Mouse (Mus musculus) embryonic facial prominence, embryonic 14.5 days (tissue): ENCODE measurements around the gene Hoxa5. TPM values are rescaled to one million over a fixed set of nuclear protein-coding genes. Genes with fewer than 3 reads are reported as not detected.
A peak's percentile ranks its signal among the peaks of the same experiment; 100 is the strongest.

Experiments
- ATAC-seq: fragments of 200-750 bp; cut with Nextera tagmentation; 2 replicates; pipeline ENCODE4 v1.8.0; 2017; ENCODE audit warnings: low read depth, moderate number of reproducible peaks, moderate TSS enrichment
- DNase-seq: peaks from one replicate; pipeline ENCODE4 v3.0.0-alpha.2; 2015; ENCODE audit warnings: low spot score
- H3K27ac ChIP-seq: fragments of 300-500 bp; sonication (generic); replicated peaks from 2 replicates; pipeline ENCODE4 v1.5.1; 2014; ENCODE audit warnings: low read depth, mild to moderate bottlenecking, low read length, moderate library complexity
- H3K27me3 ChIP-seq: fragments of 300-500 bp; sonication (generic); replicated peaks from 2 replicates; pipeline ENCODE4 v1.6.1; 2014; ENCODE audit warnings: low read length; ENCODE audit not compliant: control insufficient read depth, insufficient read depth
- H3K36me3 ChIP-seq: fragments of 300-500 bp; sonication (generic); 2 replicates; pipeline ENCODE4 v1.6.1; 2014; ENCODE audit warnings: low read length, mixed read lengths; ENCODE audit not compliant: control insufficient read depth, insufficient read depth
- H3K4me1 ChIP-seq: fragments of 300-500 bp; sonication (generic); 2 replicates; pipeline ENCODE4 v1.6.1; 2014; ENCODE audit warnings: antibody characterized with exemption, low read length; ENCODE audit not compliant: control insufficient read depth, insufficient read depth
- H3K4me2 ChIP-seq: fragments of 300-500 bp; sonication (generic); 2 replicates; pipeline ENCODE4 v1.6.1; 2014; ENCODE audit warnings: low read depth, mild to moderate bottlenecking, low read length, moderate library complexity, mixed read lengths
- H3K4me3 ChIP-seq: fragments of 300-500 bp; sonication (generic); 2 replicates; pipeline ENCODE4 v1.5.1; 2014; ENCODE audit warnings: low read depth, mild to moderate bottlenecking, low read length
- H3K9ac ChIP-seq: fragments of 300-500 bp; sonication (generic); 2 replicates; pipeline ENCODE4 v1.6.1; 2014; ENCODE audit warnings: low read depth, mild to moderate bottlenecking, low read length, moderate library complexity, mixed read lengths
- H3K9me3 ChIP-seq: fragments of 300-500 bp; sonication (generic); 2 replicates; pipeline ENCODE4 v1.6.1; 2016; ENCODE audit warnings: low read length; ENCODE audit not compliant: control insufficient read depth
- WGBS: fragments of 180-500 bp; shearing (Covaris S2); extraction: QIAGEN DNeasy Blood & Tissue Kit; methylation state at CpG from one replicate; pipeline ENCODE4 v1.1.7; 2014; 5-methylcytosine and 5-hydroxymethylcytosine counted together
- polyA plus RNA-seq: library from polyadenylated mRNA; unstranded; fragments of >200 nt; fragmentation: Nextera tagmentation; extraction: Ambion mirVana; gene quantifications from 2 replicates; pipeline ENCODE4 v1.2.1, GENCODE M21; 2014

Gene Hoxa5
- polyA plus RNA-seq, 1 experiment from 2014 or later: 2.4 TPM

DNA sequence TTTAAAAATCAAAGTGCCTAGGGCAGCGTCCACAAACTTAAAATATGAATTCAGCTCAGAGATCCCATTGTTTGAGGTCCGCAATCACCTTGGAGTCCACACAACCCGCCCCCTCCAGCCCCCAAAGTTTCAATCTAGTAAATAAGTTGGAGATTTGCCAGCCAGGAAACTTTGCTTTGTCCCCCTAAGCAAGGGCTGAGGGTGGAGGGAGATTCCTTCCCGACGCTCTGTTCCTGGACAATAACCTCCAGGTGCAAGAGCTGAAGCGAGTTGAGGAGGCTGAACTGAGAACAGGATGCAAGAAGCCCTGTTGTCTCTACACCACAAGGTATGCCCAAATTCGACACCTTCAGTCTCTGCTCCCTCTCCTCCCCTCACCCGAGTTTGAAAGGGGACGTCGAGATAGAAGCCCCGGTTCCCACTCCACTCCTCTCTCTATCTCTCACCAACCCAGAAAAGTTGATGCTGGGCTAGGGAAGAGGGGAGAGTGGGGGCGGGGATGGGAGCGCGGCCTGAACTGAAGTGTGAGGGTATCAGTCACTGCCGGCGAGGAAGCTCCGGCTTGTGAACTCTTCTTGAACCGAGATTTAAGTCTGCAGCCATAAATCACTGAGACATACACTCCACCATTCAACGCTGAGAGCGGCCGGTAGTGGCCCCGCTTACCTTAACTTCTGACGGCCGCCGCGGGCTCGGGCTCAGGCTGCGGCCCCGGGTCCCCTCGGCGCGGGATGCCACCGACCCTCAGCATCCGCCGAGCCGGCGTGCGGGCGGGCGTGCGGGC lies 29.2 kb downstream of the Hoxa5 start:
- Histone ChIP-seq H3K9ac (peak overlapping the region; percentile 57), H3K4me2 (peak overlapping the region; percentile 36), H3K36me3 (no peaks in the 10 kb centered on the region), H3K27me3 (peaks cover 99% of the 10 kb centered on the region), H3K9me3 (no peaks in the 10 kb centered on the region), H3K27ac (no peak overlapping the region; the same call in 1 of the 2 replicates), H3K4me1 (no peaks in the 10 kb centered on the region), H3K4me3 (peak overlapping the region; percentile 30)
- 2% methylated on average over 22 of the region's 41 CpGs for WGBS
- DNase-seq (no peak), ATAC-seq (peak; percentile 20; the same call in 1 of the 2 replicates)

DNA sequence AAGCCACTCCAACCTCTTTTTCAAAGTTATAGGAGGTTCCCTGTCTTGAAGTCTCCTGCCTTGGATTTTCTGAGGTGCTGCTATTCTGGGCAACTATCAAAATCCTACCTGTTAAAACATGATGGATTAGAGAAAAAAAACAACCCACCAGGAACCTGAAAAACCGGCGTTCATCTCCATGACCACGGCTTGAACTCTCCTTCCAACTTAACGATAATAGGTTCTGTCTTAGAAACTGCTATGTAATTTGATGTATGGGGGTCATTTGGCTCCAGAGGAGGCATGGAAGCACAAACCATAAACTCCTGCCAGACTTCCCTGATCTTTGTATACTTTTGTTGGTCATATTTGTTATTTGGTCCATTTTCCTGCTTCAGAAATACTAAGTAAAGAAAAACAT lies 30.7 kb downstream of the Hoxa5 start:
- ATAC-seq (no peak), DNase-seq (no peak)
- WGBS: 5% methylated on average over 4 of the region's 4 CpGs
- Histone ChIP-seq H3K9ac (no peak overlapping the region), H3K9me3 (no peaks in the 10 kb centered on the region), H3K27me3 (peaks cover 94% of the 10 kb centered on the region), H3K4me2 (peak overlapping the region; percentile 50; the same call in 1 of the 2 replicates), H3K4me3 (no peak overlapping the region), H3K27ac (no peak overlapping the region), H3K4me1 (no peaks in the 10 kb centered on the region), H3K36me3 (no peaks in the 10 kb centered on the region)

DNA sequence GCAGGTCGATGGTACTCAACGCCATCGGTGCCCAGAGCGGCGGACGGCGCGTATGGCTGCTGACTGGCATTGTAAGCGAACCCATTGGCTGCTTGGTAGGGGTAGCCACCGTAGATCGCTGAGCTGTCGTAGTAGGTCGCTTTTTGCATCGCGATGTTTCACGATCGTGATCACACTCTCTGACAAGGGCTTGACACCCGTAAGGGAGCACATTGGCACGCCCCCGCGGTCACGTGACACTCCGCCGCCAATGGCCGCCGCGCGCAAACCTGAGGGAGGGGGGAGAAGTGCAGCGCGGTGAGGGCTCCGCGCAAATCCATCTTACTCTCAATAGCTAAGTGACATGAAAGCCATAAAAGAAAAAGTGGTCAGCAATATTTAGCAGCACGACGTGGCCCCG lies 31.9 kb downstream of the Hoxa5 start:
- no peaks in the 10 kb centered on the region for H3K36me3 ChIP-seq
- peak overlapping the region; percentile 28 for H3K4me3 ChIP-seq
- no peaks in the 10 kb centered on the region for H3K9me3 ChIP-seq
- DNase-seq (peak; percentile 72), ATAC-seq (peak; percentile 63; the same call in 1 of the 2 replicates)
- no peak overlapping the region; the same call in 1 of the 2 replicates for H3K27ac ChIP-seq
- H3K4me1 ChIP-seq: no peaks in the 10 kb centered on the region
- peak overlapping the region; percentile 49; the same call in 1 of the 2 replicates for H3K9ac ChIP-seq
- peaks cover 95% of the 10 kb centered on the region for H3K27me3 ChIP-seq
- under 1% methylated on average over 34 of the region's 35 CpGs for WGBS
- H3K4me2 ChIP-seq: peak overlapping the region; percentile 50

DNA sequence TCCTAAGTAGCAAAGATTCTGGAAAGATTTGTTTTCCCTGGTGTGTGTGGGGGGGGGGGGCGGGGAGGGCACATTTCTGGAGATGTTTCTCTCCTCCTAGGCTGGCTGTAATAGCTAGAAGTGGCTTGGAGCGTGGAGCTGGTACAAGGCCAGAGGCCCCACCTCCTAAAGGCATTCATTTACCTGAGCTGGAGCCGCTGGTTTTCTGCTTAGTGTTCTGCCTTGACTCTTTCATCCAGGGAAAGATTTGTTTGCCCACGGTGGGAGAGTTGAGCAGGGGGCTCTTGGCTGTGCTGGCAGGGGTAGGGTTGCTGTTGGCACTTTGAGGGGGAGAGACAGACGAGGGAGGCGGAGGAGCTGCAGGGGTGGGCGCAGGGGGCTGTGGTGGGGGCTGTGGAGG lies 32.4 kb downstream of the Hoxa5 start:
- Histone ChIP-seq H3K4me1 (no peaks in the 10 kb centered on the region), H3K27me3 (peaks cover 95% of the 10 kb centered on the region), H3K9me3 (no peaks in the 10 kb centered on the region), H3K4me2 (peak overlapping the region; percentile 50), H3K4me3 (peak overlapping the region; percentile 28), H3K9ac (peak overlapping the region; percentile 49; the same call in 1 of the 2 replicates), H3K36me3 (no peaks in the 10 kb centered on the region), H3K27ac (no peak overlapping the region; the same call in 1 of the 2 replicates)
- DNase-seq (no peak), ATAC-seq (no peak)
- 7% methylated on average over 3 of the region's 7 CpGs for WGBS

DNA sequence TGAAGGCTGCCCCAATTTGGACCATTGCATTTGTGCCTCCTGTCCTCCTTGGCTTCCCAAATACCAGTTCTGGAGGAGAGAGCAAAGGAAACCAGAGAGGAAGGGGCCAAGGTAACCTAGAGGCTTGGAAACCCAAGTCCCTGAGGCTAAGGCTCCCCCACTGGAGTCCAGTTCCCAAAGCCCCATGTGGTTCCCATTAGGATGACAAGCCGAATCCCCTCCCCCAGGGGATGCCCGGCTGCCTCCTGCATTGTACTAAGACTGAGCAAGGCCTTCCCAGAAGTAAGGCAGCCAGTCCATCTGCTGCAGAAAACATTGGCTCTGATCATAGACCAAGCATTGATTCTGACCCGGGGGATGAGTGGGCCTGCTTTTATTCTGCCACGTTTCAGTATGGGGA lies 33.1 kb downstream of the Hoxa5 start:
- H3K27me3 ChIP-seq: peaks cover 95% of the 10 kb centered on the region

DNA sequence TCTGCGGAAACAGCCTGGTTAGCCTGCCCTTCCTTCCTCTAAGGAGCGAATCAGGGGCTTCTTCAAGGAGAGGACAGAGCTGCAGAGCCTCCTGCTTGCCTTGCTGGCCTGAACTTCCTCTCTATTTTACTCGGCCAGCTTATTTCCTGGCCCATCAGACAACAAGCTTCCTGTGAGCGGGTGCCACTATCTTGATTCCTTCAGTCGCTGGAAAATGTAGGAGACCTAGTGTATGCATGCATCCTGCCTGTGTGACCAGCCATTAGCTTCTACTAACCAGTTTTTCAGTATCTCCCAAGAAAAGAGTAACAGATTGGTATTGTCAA lies 33.5 kb downstream of the Hoxa5 start:
- ATAC-seq (no peak), DNase-seq (no peak)
- 0 out of 2 replicates have a peak overlapping the region, but pooled peaks have one; percentile 26 for H3K9ac ChIP-seq
- no peak overlapping the region for H3K4me3 ChIP-seq
- no peaks in the 10 kb centered on the region for H3K36me3 ChIP-seq
- 13% methylated on average over 5 of the region's 5 CpGs for WGBS
- H3K27me3 ChIP-seq: peaks cover 95% of the 10 kb centered on the region
- H3K27ac ChIP-seq: peak overlapping the region; percentile 33; the same call in 1 of the 2 replicates
- peak overlapping the region; percentile 99; the same call in 1 of the 2 replicates for H3K4me2 ChIP-seq
- no peaks in the 10 kb centered on the region for H3K4me1 ChIP-seq
- H3K9me3 ChIP-seq: no peaks in the 10 kb centered on the region

More for the DNA sequence above, 33.1 kb downstream of the Hoxa5 start:
- no peaks in the 10 kb centered on the region for H3K9me3 ChIP-seq
- H3K4me2 ChIP-seq: peak overlapping the region; percentile 99; the same call in 1 of the 2 replicates
- no peak overlapping the region for H3K27ac ChIP-seq
- H3K4me1 ChIP-seq: no peaks in the 10 kb centered on the region
- no peak overlapping the region for H3K4me3 ChIP-seq
- H3K36me3 ChIP-seq: no peaks in the 10 kb centered on the region
- WGBS: 8% methylated on average over 4 of the region's 4 CpGs
- DNase-seq (no peak), ATAC-seq (no peak)
- H3K9ac ChIP-seq: no peak overlapping the region

DNA sequence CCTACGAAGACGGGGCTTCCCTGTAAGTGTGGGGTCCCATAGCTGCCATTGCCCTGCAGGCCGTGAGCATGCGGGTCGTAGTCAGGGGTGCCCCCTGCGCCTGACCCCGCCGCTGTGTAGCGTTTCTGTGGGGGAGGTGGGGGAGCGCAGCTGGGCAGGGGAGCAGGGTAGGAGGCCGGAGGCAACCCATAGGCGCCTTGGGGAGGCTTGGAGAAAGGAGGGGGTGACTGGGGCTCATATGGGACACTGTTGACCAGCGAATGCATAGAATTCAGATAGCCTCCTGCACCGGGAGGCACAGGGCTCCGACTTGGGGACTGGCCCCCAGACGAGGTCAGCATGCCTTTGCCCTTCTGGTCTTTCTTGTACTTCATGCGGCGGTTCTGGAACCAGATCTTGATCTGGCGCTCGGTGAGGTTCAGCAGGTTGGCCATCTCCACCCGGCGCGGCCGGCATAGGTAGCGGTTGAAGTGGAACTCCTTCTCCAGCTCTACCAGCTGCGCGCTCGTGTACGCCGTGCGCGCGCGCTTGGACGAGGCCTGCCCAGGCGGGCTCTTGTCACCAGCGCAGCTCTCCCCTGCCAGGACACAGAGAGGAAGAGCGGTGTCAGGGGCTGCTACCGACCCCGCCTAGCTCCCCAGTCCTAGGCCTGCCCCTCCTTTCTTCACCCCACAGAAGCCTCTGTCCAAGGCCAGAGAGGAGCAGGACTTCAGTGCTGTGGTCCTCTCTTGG lies 34.1 kb downstream of the Hoxa5 start:
- WGBS: 4% methylated on average over 33 of the region's 40 CpGs
- Histone ChIP-seq H3K4me1 (no peaks in the 10 kb centered on the region), H3K9ac (peak overlapping the region; percentile 40; the same call in 1 of the 2 replicates), H3K4me2 (peak overlapping the region; percentile 99; the same call in 1 of the 2 replicates), H3K36me3 (no peaks in the 10 kb centered on the region), H3K4me3 (peak overlapping the region; percentile 17; the same call in 1 of the 2 replicates), H3K9me3 (no peaks in the 10 kb centered on the region), H3K27ac (peak overlapping the region; percentile 33; the same call in 1 of the 2 replicates), H3K27me3 (peaks cover 95% of the 10 kb centered on the region)
- ATAC-seq (no peak), DNase-seq (no peak)

DNA sequence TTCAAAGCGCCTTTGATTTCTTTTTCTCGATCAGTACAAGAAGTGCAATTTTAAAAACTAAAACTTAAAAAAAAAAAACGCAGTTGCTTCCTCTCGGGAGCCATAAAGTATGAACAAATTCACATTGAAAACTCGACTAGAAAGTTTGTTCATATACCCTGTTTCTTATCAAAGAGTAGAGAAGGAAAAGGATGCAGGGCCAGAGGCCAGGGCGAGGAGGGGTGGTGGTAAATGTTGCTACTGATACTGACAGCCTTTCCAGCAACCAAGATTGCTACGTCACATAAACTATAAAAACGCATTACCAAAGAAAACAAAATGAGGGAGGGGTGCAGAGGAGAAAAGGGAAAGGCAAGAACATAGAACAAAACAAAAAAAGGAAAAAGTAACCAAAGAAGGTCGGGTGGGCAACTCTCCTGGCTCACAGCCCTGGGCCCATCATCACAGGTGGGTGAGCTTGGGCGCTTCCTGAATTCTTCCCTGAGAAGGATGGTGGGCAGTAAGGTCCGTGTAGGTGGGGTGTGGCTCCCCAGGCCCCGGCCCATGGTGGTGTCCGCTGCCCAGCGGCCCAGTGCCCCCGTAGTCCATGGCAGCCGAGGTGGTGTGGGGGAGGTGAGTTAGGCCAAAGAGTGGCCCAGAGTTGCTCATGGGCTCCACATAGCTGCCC lies 34.8 kb downstream of the Hoxa5 start:
- Histone ChIP-seq H3K27me3 (peaks cover 95% of the 10 kb centered on the region), H3K4me3 (peak overlapping the region; percentile 17; the same call in 1 of the 2 replicates), H3K4me2 (peak overlapping the region; percentile 99; the same call in 1 of the 2 replicates), H3K9me3 (no peaks in the 10 kb centered on the region), H3K4me1 (no peaks in the 10 kb centered on the region), H3K9ac (peak overlapping the region; percentile 40; the same call in 1 of the 2 replicates), H3K36me3 (no peaks in the 10 kb centered on the region), H3K27ac (peak overlapping the region; percentile 33; the same call in 1 of the 2 replicates)
- ATAC-seq (no peak), DNase-seq (no peak)
- WGBS: 8% methylated on average over 11 of the region's 16 CpGs
